Mouse (Mus musculus): ENCODE data around the gene Tbc1d22a. TPM values are rescaled to one million over a fixed set of nuclear protein-coding genes. Genes with fewer than 3 reads are reported as not detected.

Tbc1d22a gene
- polyA plus RNA-seq, 1 experiment from 2014 or later = 11.1 TPM

DNA sequence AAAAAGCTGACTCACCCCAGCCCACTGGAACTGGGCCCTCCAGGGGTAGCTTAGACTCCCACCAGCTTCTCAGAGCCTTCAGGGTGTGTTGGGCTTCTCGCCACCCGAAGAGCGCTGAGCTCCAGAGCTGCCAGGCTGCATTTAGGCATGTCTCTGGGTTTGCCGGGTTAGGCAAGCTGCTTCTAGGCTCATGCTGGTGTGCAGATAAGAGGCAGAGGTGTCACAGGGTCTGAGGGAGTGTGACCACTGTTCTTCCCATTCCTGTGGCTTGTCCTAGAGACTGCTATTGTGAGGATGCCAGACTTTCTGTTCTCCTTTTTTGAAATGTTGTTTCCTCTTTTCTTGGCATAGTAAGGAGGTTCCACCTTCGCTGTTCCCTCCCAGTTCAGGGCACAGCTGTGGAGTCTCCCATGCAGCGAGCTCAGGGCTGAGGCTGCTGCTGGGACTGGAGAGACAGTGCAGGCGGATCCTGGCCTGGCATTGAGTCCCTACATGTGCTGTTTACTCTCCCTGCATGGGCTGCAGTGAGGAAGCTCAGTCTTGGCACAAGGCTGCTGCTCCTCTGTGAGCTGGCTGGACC is 10.8 kb downstream of the Tbc1d22a start:
- no peak for ATAC-seq (ENCODE audit: low FRiP score, low TSS enrichment)

DNA sequence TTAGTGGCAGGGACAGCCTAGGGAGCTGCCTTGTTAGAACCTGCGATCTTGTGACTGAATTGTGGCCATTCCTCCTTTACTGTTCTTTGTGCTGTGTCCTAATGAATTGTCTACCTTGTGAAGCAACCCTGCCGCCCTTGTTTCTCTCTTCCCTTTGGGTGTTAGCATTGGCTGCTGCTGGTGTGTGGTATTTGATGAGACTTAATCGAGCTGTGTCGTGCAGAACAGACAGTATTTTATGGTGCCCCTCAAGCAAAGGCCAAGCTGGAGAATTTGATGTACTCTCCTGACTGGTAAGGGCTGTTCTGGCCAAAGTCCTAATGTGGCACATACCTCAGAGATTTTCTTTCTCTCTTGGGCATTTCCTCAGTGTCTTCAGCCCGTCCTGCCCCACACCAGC is 12.0 kb downstream of the Tbc1d22a start:
- ATAC-seq (ENCODE audit: low FRiP score, low TSS enrichment) = no peak
- H3K27me3 ChIP-seq (ENCODE audit: control insufficient read depth, insufficient read depth, low read length) = no peaks in the 10 kb centered on the region
- no peak overlapping the region for H3K27ac ChIP-seq (ENCODE audit: low read depth, low read length)
- no peaks in the 10 kb centered on the region for H3K9me3 ChIP-seq (ENCODE audit: control insufficient read depth, low read length)
- no peak overlapping the region for H3K4me2 ChIP-seq (replicated peaks; ENCODE audit: low read depth, low read length)
- H3K4me1 ChIP-seq (ENCODE audit: control insufficient read depth, insufficient read depth, low read length) = no peaks in the 10 kb centered on the region
- H3K4me3 ChIP-seq (ENCODE audit: low read length) = no peak overlapping the region
- H3K36me3 ChIP-seq (ENCODE audit: control insufficient read depth, insufficient read depth, low read length) = no peaks in the 10 kb centered on the region
- H3K9ac ChIP-seq (ENCODE audit: low read depth, low read length) = no peak overlapping the region
- 81% methylated on average over 5 of the region's 5 CpGs for WGBS

More for the DNA sequence above, 10.8 kb downstream of the Tbc1d22a start:
- 0 out of 2 replicates have a peak, but pooled peaks cover 4% of the 10 kb centered on the region for H3K4me1 ChIP-seq (ENCODE audit: control insufficient read depth, insufficient read depth, low read length)
- no peak overlapping the region for H3K27ac ChIP-seq (ENCODE audit: low read depth, low read length)
- H3K4me3 ChIP-seq (ENCODE audit: low read length) = no peak overlapping the region
- H3K27me3 ChIP-seq (ENCODE audit: control insufficient read depth, insufficient read depth, low read length) = no peaks in the 10 kb centered on the region
- H3K9ac ChIP-seq (ENCODE audit: low read depth, low read length) = no peak overlapping the region
- no peaks in the 10 kb centered on the region for H3K9me3 ChIP-seq (ENCODE audit: control insufficient read depth, low read length)
- 90% methylated on average over 7 of the region's 7 CpGs for WGBS
- no peak overlapping the region for H3K4me2 ChIP-seq (replicated peaks; ENCODE audit: low read depth, low read length)
- no peaks in the 10 kb centered on the region for H3K36me3 ChIP-seq (ENCODE audit: control insufficient read depth, insufficient read depth, low read length)

DNA sequence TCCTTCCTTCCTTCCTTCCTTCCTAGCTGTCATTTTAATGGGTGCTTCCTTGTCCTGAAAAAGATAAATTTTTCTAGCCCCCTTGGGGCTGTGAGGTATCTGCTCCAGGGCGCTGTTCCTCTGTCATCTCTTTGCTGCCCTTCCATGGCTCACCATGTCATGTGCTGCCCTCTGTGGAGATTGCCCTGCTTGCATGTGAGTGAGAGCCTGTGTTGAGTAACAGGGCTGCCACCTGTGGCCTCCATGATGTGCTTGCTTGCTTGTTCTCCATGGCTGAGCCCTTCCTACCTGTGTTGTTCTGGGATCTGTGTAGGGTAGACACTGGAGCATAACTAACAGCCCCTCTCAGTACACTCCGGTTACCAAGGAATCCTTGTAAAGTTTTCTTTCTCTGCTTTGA is 12.7 kb downstream of the Tbc1d22a start:
- no peaks in the 10 kb centered on the region for H3K27me3 ChIP-seq (ENCODE audit: control insufficient read depth, insufficient read depth, low read length)

DNA sequence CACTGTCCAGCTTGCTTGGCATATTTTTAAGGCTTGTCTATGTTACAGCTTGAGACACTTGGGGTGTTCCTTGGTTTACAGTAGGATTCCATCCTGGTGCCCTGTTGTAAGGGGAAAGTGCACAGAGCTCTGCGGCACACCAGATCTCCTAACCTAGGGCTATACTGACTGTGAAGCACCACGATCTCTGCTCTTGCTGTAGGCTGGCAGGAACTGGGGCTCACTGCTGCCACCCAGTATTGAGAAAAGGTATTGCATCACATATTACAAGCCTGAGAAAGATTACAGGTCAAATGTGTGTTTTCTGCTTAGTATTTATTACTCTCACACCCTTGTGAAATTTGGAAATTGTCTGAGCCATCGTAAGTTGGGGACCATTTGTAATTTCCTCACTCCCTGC is 13.9 kb downstream of the Tbc1d22a start:
- no peak overlapping the region for H3K4me3 ChIP-seq (ENCODE audit: low read length)
- 35% methylated on average over 3 of the region's 3 CpGs for WGBS
- no peak for ATAC-seq (ENCODE audit: low FRiP score, low TSS enrichment)
- H3K9me3 ChIP-seq (ENCODE audit: control insufficient read depth, low read length) = no peaks in the 10 kb centered on the region
- H3K4me2 ChIP-seq (replicated peaks; ENCODE audit: low read depth, low read length) = no peak overlapping the region
- no peaks in the 10 kb centered on the region for H3K36me3 ChIP-seq (ENCODE audit: control insufficient read depth, insufficient read depth, low read length)
- H3K27ac ChIP-seq (ENCODE audit: low read depth, low read length) = no peak overlapping the region
- no peaks in the 10 kb centered on the region for H3K4me1 ChIP-seq (ENCODE audit: control insufficient read depth, insufficient read depth, low read length)
- no peak overlapping the region for H3K9ac ChIP-seq (ENCODE audit: low read depth, low read length)
- H3K27me3 ChIP-seq (ENCODE audit: control insufficient read depth, insufficient read depth, low read length) = no peaks in the 10 kb centered on the region

More for the DNA sequence above, 12.7 kb downstream of the Tbc1d22a start:
- H3K27ac ChIP-seq (ENCODE audit: low read depth, low read length) = no peak overlapping the region
- no peak overlapping the region for H3K4me2 ChIP-seq (replicated peaks; ENCODE audit: low read depth, low read length)
- H3K9me3 ChIP-seq (ENCODE audit: control insufficient read depth, low read length) = no peaks in the 10 kb centered on the region
- no peak overlapping the region for H3K4me3 ChIP-seq (ENCODE audit: low read length)
- H3K4me1 ChIP-seq (ENCODE audit: control insufficient read depth, insufficient read depth, low read length) = no peaks in the 10 kb centered on the region
- H3K9ac ChIP-seq (ENCODE audit: low read depth, low read length) = no peak overlapping the region
- no peak for ATAC-seq (ENCODE audit: low FRiP score, low TSS enrichment)
- WGBS = 80% methylated on average over 2 of the region's 2 CpGs
- no peaks in the 10 kb centered on the region for H3K36me3 ChIP-seq (ENCODE audit: control insufficient read depth, insufficient read depth, low read length)

DNA sequence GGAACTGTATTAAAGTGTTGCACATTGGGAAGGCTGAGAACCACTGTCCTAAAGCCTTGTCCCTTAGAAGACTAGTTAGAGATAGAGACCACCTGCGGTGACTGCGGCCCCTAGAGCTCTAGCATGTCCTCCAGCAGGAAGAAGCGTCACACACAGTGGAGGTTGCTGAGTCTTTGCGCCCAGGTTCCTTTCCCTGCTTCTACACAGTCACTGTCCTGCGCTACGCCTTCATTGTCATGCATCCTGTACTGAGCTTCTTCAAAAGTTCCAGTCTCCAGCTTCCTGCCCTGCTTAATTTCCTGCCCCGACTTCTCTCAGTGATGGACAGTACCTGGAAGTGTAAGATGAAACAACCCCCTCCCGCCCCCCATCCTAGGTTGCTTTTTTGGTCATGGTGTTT is 14.8 kb downstream of the Tbc1d22a start:
- no peaks in the 10 kb centered on the region for H3K36me3 ChIP-seq (ENCODE audit: control insufficient read depth, insufficient read depth, low read length)
- H3K27ac ChIP-seq (ENCODE audit: low read depth, low read length) = no peak overlapping the region
- ATAC-seq (ENCODE audit: low FRiP score, low TSS enrichment) = no peak
- 76% methylated on average over 8 of the region's 8 CpGs for WGBS
- no peak overlapping the region for H3K9ac ChIP-seq (ENCODE audit: low read depth, low read length)
- no peak overlapping the region for H3K4me2 ChIP-seq (replicated peaks; ENCODE audit: low read depth, low read length)
- no peak overlapping the region for H3K4me3 ChIP-seq (ENCODE audit: low read length)
- no peaks in the 10 kb centered on the region for H3K27me3 ChIP-seq (ENCODE audit: control insufficient read depth, insufficient read depth, low read length)
- no peaks in the 10 kb centered on the region for H3K9me3 ChIP-seq (ENCODE audit: control insufficient read depth, low read length)
- H3K4me1 ChIP-seq (ENCODE audit: control insufficient read depth, insufficient read depth, low read length) = no peaks in the 10 kb centered on the region

DNA sequence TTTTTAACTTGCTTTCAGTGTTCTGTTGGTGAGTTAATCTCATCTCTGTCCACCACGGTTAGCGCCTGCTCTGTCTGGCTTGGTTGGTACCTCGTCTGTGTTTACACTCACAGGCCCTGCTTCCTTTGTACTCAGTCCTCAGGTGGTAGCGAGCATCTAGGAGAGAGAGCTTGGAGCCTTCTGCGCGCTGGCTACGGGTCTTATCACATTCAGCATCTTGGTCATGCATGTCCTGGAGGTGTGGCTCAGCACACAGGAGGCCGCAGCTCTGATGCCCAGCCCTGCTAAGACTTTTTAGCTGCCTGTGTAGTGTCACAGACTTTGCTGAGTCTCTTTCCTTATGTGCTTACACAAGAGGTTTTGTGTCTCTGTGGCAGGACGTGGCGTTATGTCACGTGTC is 15.4 kb downstream of the Tbc1d22a start:
- Histone ChIP-seq H3K4me2 (replicated peaks; ENCODE audit: low read depth, low read length) (no peak overlapping the region), H3K4me1 (ENCODE audit: control insufficient read depth, insufficient read depth, low read length) (no peaks in the 10 kb centered on the region), H3K27ac (ENCODE audit: low read depth, low read length) (no peak overlapping the region), H3K9me3 (ENCODE audit: control insufficient read depth, low read length) (no peaks in the 10 kb centered on the region), H3K27me3 (ENCODE audit: control insufficient read depth, insufficient read depth, low read length) (no peaks in the 10 kb centered on the region), H3K36me3 (ENCODE audit: control insufficient read depth, insufficient read depth, low read length) (no peaks in the 10 kb centered on the region), H3K9ac (ENCODE audit: low read depth, low read length) (no peak overlapping the region), H3K4me3 (ENCODE audit: low read length) (no peak overlapping the region)
- 78% methylated on average over 11 of the region's 11 CpGs for WGBS
- no peak for ATAC-seq (ENCODE audit: low FRiP score, low TSS enrichment)

DNA sequence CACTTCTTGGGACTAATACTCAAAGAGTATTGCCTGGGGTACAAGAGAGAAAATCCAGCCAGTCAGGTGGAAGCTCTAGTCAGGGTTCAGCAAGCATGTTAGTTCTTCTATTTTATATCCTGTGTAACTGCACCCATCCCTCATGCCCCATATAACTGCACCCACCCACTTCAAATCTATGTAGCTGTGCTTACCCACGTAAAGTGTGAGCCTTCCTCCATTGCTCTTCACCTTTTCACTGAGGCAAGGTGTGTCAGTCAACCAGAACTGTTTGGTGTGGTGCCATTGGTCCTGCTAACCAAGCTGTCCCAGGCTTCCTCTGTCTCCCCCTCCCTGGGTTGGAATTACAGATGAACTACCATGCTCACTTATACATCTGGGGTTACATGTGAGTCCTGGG is 16.9 kb downstream of the Tbc1d22a start:
- Histone ChIP-seq H3K36me3 (ENCODE audit: control insufficient read depth, insufficient read depth, low read length) (peaks cover 4% of the 10 kb centered on the region; the same call in 1 of the 2 replicates), H3K4me2 (replicated peaks; ENCODE audit: low read depth, low read length) (no peak overlapping the region), H3K4me3 (ENCODE audit: low read length) (no peak overlapping the region), H3K4me1 (ENCODE audit: control insufficient read depth, insufficient read depth, low read length) (no peaks in the 10 kb centered on the region), H3K27me3 (ENCODE audit: control insufficient read depth, insufficient read depth, low read length) (no peaks in the 10 kb centered on the region), H3K9ac (ENCODE audit: low read depth, low read length) (no peak overlapping the region), H3K9me3 (ENCODE audit: control insufficient read depth, low read length) (no peaks in the 10 kb centered on the region), H3K27ac (ENCODE audit: low read depth, low read length) (no peak overlapping the region)
- WGBS = 83% methylated on average over 1 of the region's 1 CpGs
- ATAC-seq (ENCODE audit: low FRiP score, low TSS enrichment) = no peak

DNA sequence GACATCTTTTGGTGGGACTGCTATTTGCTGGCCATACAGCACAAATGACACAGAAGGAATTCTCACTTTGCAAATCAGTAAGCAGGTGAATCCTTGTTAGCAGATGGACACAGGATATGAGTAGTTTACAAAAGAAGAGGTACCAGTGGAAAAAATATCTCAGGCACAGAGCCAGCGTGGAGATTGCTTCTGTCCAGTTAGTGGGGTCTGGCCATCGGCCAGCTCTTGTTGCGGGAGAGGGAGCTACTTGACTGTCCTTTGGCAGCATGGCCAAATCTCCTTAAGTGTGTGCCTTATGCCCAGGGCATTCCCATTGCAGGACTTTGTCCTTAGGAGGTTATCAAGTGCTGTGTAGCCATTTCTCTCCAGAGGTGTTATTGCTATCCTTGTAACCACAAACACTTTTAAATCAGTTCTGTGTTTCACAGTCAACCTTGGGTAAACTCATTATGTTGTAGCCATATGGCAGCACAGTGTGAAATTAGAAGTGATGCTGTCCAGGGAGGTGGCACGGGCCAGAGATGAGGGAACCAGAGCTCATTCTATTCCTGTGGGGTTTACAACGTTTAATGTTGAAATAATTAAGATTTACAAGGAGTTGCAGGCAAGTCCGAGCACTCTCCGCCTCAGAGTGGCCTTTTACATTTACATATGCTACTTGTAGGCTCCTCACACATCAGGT is 17.7 kb downstream of the Tbc1d22a start:
- Histone ChIP-seq H3K27me3 (ENCODE audit: control insufficient read depth, insufficient read depth, low read length) (no peaks in the 10 kb centered on the region), H3K4me1 (ENCODE audit: control insufficient read depth, insufficient read depth, low read length) (no peaks in the 10 kb centered on the region), H3K9me3 (ENCODE audit: control insufficient read depth, low read length) (no peaks in the 10 kb centered on the region), H3K4me3 (ENCODE audit: low read length) (no peak overlapping the region), H3K27ac (ENCODE audit: low read depth, low read length) (no peak overlapping the region), H3K9ac (ENCODE audit: low read depth, low read length) (no peak overlapping the region), H3K4me2 (replicated peaks; ENCODE audit: low read depth, low read length) (no peak overlapping the region), H3K36me3 (ENCODE audit: control insufficient read depth, insufficient read depth, low read length) (peaks cover 4% of the 10 kb centered on the region; the same call in 1 of the 2 replicates)
- 59% methylated on average over 7 of the region's 7 CpGs for WGBS
- no peak for ATAC-seq (ENCODE audit: low FRiP score, low TSS enrichment)

DNA sequence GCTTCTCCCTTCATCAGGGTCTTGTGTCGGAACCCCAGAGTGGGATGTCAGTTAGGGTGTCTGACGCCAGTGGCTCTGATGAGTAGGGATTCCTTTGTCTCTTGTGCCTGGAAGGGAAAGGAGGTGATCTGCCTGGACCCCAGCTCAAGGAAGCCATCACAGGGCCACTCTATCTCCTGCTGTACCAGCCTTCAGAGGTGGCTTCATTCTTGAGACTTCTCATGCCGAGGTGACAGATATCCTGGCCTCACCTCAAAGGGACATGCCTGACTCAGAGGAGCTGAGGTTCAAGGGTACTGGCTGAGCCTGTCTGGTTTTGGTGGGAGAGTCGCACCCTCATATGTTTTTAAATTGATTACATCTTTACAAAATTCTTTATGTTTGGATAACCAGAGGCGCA is 19.7 kb downstream of the Tbc1d22a start:
- H3K4me2 ChIP-seq (replicated peaks; ENCODE audit: low read depth, low read length) = no peak overlapping the region
- no peaks in the 10 kb centered on the region for H3K27me3 ChIP-seq (ENCODE audit: control insufficient read depth, insufficient read depth, low read length)
- peaks cover 6% of the 10 kb centered on the region; the same call in 1 of the 2 replicates for H3K36me3 ChIP-seq (ENCODE audit: control insufficient read depth, insufficient read depth, low read length)
- H3K4me1 ChIP-seq (ENCODE audit: control insufficient read depth, insufficient read depth, low read length) = no peaks in the 10 kb centered on the region
- no peak overlapping the region for H3K9ac ChIP-seq (ENCODE audit: low read depth, low read length)
- WGBS = 91% methylated on average over 5 of the region's 5 CpGs
- no peak for ATAC-seq (ENCODE audit: low FRiP score, low TSS enrichment)
- no peak overlapping the region for H3K27ac ChIP-seq (ENCODE audit: low read depth, low read length)
- H3K4me3 ChIP-seq (ENCODE audit: low read length) = no peak overlapping the region
- no peaks in the 10 kb centered on the region for H3K9me3 ChIP-seq (ENCODE audit: control insufficient read depth, low read length)

Data from kidney, embryonic 14.5 days (tissue).